Mouse (Mus musculus) right cerebral cortex, postnatal 25 days (tissue): ENCODE data around the gene Rnpc3.
"Not testable (repeated sequence)": the region's sequence is repeated elsewhere in the genome, so short reads cannot be mapped to it uniquely, and the experiment has no call there.

Experiments
- DNase-seq: peaks from one replicate; pipeline ENCODE4 v3.0.0; 2022

Rnpc3 gene

GRCm38 (mm10) chr3:113629606-113630359 is at the start of gene Rnpc3:
Gene Rnpc3, minus strand, starts transcription at chr3:113630149.
- DNase-seq = peak; percentile 94

GRCm38 (mm10) chr3:113656940-113657339 is 27.0 kb upstream of the Rnpc3 start:
- DNase-seq = no peak

GRCm38 (mm10) chr3:113654335-113654734 is 24.4 kb upstream of the Rnpc3 start:
- DNase-seq = no peak

GRCm38 (mm10) chr3:113651386-113651785 is 21.4 kb upstream of the Rnpc3 start:
- DNase-seq = not testable (repeated sequence)

GRCm38 (mm10) chr3:113639545-113639944 is 9.6 kb upstream of the Rnpc3 start:
- no peak for DNase-seq

- DNase-seq = no peak
Observed at GRCm38 (mm10) chr3:113634220-113634619, 4.3 kb upstream of the Rnpc3 start.

- no peak for DNase-seq
Observed at GRCm38 (mm10) chr3:113631611-113632010, 1.7 kb upstream of the Rnpc3 start.

- DNase-seq = no peak
Observed at GRCm38 (mm10) chr3:113630564-113630963, 615 bp upstream of the Rnpc3 start.

- no peak for DNase-seq
Observed at GRCm38 (mm10) chr3:113606599-113606998, 23.4 kb downstream of the Rnpc3 start, which contains the start of gene Amy1. Gene Amy1, minus strand, starts transcription at chr3:113606699.

GRCm38 (mm10) chr3:113590844-113591243 is 39.1 kb downstream of the Rnpc3 start:
- no peak for DNase-seq

GRCm38 (mm10) chr3:113574578-113574977 is 55.4 kb downstream of the Rnpc3 start:
- no peak for DNase-seq

GRCm38 (mm10) chr3:113574138-113574537 is 55.8 kb downstream of the Rnpc3 start:
- DNase-seq = no peak

GRCm38 (mm10) chr3:113572158-113572557 is 57.8 kb downstream of the Rnpc3 start:
- DNase-seq = no peak
